Mouse (Mus musculus) liver, embryonic 16.5 days (tissue): ENCODE results near the gene Utp15. TPM values are rescaled to one million over a fixed set of nuclear protein-coding genes. Genes with fewer than 3 reads are reported as not detected.

ENCODE experiments used
- ATAC-seq: fragments of 200-750 bp; cut with Nextera tagmentation; 2 replicates; pipeline ENCODE4 v1.8.0; 2017; ENCODE audit warnings: low read depth, mild to moderate bottlenecking, moderate number of reproducible peaks, moderate library complexity
- H3K27ac ChIP-seq: fragments of 300-500 bp; sonication (generic); 2 replicates; pipeline ENCODE4 v1.5.1; 2014; ENCODE audit warnings: mild to moderate bottlenecking, low read length
- H3K27me3 ChIP-seq: fragments of 300-500 bp; sonication (generic); 2 replicates; pipeline ENCODE4 v1.6.1; 2014; ENCODE audit warnings: low read depth, low read length, mixed read lengths; ENCODE audit not compliant: control insufficient read depth, insufficient read depth
- H3K36me3 ChIP-seq: fragments of 300-500 bp; sonication (generic); 2 replicates; pipeline ENCODE4 v1.6.1; 2014; ENCODE audit warnings: mild to moderate bottlenecking; ENCODE audit not compliant: control insufficient read depth, insufficient read depth
- H3K4me1 ChIP-seq: fragments of 300-500 bp; sonication (generic); 2 replicates; pipeline ENCODE4 v1.6.1; 2014; ENCODE audit warnings: low read depth, low read length, mixed read lengths; ENCODE audit not compliant: control insufficient read depth
- H3K4me2 ChIP-seq: fragments of 300-500 bp; sonication (generic); 2 replicates; pipeline ENCODE4 v1.6.1; 2014; ENCODE audit warnings: low read depth, low read length, mixed read lengths
- H3K4me3 ChIP-seq: fragments of 300-500 bp; sonication (generic); 2 replicates; pipeline ENCODE4 v1.5.1; 2014; ENCODE audit warnings: low read depth, mild to moderate bottlenecking, low read length
- H3K9ac ChIP-seq: fragments of 300-500 bp; sonication (generic); 2 replicates; pipeline ENCODE4 v1.6.1; 2014; ENCODE audit warnings: low read depth, low read length
- H3K9me3 ChIP-seq: fragments of 300-500 bp; sonication (generic); replicated peaks from 2 replicates; pipeline ENCODE4 v1.6.1; 2016; ENCODE audit warnings: low read length; ENCODE audit not compliant: control insufficient read depth
- WGBS: fragments of 180-500 bp; shearing (Covaris S2); extraction: QIAGEN DNeasy Blood & Tissue Kit; methylation state at CpG from one replicate; pipeline ENCODE4 v1.1.7; 2014; ENCODE audit not compliant: insufficient replicate concordance; 5-methylcytosine and 5-hydroxymethylcytosine counted together
- polyA plus RNA-seq: library from polyadenylated mRNA; unstranded; fragments of >200 nt; fragmentation: Nextera tagmentation; extraction: Ambion mirVana; gene quantifications from 2 replicates; pipeline ENCODE4 v1.2.1, GENCODE M21; 2015

Utp15 gene
- polyA plus RNA-seq, 1 experiment from 2014 or later: 10.0 TPM

DNA sequence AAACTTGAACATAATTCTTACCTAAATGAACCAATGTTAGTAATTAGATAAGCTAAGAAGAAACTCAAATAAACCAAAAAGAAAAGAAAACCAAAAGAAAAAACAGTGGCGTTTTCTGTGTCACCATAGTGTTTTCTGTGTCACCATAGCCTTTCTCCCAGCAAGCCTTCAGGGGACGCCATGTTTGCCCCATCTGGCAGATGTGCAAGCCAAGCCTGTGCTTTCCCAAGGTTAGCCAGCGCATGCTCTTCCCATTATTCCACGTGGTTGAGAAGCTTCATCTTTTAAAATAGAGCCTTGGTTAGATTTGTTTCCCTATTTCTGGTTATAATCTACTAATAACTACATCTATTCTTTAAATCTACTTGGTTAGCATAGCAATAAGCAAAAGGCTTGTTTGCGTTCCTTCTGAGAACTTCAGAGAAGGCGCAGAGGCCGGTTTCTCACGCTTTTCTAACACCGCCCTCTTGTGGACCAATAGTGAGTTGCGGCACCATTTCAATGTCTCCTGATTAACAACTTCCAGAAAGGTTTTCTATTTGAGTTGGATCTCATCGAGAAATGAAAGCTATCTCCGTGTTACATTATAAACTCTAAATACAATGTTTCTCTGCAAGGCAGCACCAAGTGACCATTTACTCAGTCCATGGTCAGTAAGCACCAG is 22.7 kb downstream of the Utp15 start:
- H3K36me3 ChIP-seq: no peaks in the 10 kb centered on the region
- no peak overlapping the region for H3K9ac ChIP-seq
- H3K27me3 ChIP-seq: no peaks in the 10 kb centered on the region
- H3K4me2 ChIP-seq: no peak overlapping the region
- WGBS: 14% methylated on average over 12 of the region's 12 CpGs
- H3K27ac ChIP-seq: no peak overlapping the region
- H3K4me3 ChIP-seq: no peak overlapping the region
- ATAC-seq: no peak
- no peaks in the 10 kb centered on the region for H3K9me3 ChIP-seq
- H3K4me1 ChIP-seq: no peaks in the 10 kb centered on the region

DNA sequence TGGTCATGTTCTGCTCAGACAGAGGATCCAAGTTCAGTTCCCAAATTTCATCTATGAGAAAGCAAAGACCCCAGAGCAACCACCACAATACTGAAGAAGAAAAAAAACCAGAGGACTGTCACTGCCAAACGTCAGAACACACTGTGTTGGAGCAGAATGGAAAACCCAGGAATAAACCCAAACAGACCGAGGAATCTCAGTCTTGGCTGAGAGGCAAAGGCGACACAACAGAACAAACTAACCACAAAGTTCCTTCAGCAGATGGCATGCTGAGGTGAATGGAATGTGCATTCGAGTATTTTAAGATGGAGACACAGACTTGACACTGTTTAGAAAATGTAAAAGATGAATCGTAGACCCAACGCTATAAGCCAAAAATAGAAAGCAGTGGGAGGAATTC is 27.4 kb downstream of the Utp15 start:
- no peak for ATAC-seq
- H3K9ac ChIP-seq: no peak overlapping the region
- 55% methylated on average over 6 of the region's 6 CpGs for WGBS

DNA sequence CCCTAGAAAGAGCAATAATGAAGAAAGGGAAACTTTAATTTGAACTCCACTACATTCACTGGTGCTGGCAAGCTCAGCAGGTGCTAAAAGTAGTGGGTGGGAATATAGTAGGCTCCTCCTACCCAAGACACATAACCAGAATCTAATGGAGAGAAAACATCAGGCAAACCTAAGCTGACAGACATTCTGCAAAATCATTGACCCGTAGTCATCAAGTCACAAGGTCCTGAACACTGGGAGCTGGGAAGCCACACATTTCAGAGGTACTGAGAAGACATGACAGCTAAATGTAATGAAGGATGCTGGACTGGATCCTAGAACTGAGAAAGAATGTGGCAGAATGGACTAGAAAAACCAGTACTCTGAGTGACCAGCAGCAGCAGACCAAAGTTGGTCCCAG is 32.3 kb downstream of the Utp15 start:
- Histone ChIP-seq H3K9me3 (no peaks in the 10 kb centered on the region), H3K9ac (no peak overlapping the region), H3K36me3 (no peaks in the 10 kb centered on the region), H3K27ac (no peak overlapping the region), H3K27me3 (no peaks in the 10 kb centered on the region), H3K4me3 (no peak overlapping the region), H3K4me2 (no peak overlapping the region), H3K4me1 (no peaks in the 10 kb centered on the region)
- ATAC-seq: no peak
- WGBS: 77% methylated on average over 1 of the region's 1 CpGs

More for the DNA sequence above, 27.4 kb downstream of the Utp15 start:
- Histone ChIP-seq H3K9me3 (no peaks in the 10 kb centered on the region), H3K36me3 (no peaks in the 10 kb centered on the region), H3K27me3 (no peaks in the 10 kb centered on the region), H3K4me2 (no peak overlapping the region), H3K27ac (no peak overlapping the region), H3K4me1 (no peaks in the 10 kb centered on the region), H3K4me3 (no peak overlapping the region)

DNA sequence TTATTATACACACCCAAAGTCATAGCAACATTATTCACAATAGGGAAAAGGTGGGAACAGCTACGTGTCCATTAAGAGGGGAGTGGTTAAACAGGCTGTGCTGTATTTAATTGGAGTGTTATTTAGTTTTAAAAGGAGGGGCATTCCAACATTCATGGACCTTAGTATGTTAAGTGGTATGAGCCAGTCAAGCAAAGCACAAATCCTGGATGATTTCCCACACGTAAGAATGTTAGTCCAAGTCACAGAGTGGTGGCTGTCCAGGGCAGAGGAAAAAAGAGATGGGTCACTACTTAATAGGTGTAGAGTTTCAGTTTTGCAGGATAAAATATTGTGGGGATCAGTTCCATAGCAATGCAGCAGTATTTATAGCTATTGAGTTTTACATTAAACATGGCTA is 36.6 kb downstream of the Utp15 start:
- Histone ChIP-seq H3K4me1 (no peaks in the 10 kb centered on the region), H3K36me3 (no peaks in the 10 kb centered on the region), H3K4me2 (no peak overlapping the region), H3K27me3 (no peaks in the 10 kb centered on the region), H3K27ac (no peak overlapping the region), H3K9ac (no peak overlapping the region), H3K9me3 (no peaks in the 10 kb centered on the region), H3K4me3 (no peak overlapping the region)
- WGBS: 48% methylated on average over 2 of the region's 2 CpGs
- no peak for ATAC-seq

DNA sequence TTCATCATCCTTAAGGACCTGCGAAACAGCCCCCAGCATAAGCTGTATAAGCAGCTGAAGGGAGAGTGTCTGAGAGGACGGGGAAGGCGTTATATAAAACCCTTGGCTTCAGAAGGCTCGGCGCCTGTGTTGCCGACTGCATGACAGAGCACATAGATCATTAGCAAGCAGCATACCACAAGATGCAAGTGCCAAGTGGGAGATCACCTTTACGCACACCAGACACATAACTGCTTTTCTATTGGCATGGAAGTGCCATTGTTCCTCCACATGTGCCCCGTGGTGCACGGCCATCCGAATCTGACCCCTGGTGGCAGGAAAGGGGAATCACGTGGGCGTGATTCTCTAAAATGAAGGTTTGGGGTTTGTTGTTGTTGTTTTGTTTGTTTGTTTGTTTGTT is 40.0 kb downstream of the Utp15 start:
- Histone ChIP-seq H3K9me3 (no peaks in the 10 kb centered on the region), H3K27ac (no peak overlapping the region), H3K27me3 (no peaks in the 10 kb centered on the region), H3K4me2 (no peak overlapping the region), H3K9ac (no peak overlapping the region), H3K36me3 (no peaks in the 10 kb centered on the region), H3K4me3 (no peak overlapping the region), H3K4me1 (no peaks in the 10 kb centered on the region)
- ATAC-seq: no peak
- 31% methylated on average over 12 of the region's 12 CpGs for WGBS

DNA sequence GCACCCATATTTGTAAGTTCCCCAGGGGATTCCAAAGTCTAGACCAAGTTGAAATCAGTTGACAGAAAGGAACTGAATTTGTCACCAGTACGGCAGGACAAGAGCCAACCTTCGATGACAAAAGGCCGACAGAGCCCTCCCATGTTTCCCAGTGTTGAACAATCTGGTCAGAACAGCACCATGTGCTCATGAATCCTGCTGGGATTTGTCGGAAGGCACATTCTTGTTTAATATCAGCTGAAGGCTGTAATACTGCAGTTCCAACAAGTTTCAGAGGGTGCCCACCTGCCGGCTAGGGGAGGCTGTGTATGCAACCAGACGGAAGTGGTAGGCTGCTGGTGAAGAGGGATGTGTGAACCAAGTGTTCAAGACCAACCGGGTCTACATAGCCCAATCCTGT is 52.7 kb downstream of the Utp15 start:
- Histone ChIP-seq H3K4me1 (no peaks in the 10 kb centered on the region), H3K27me3 (peaks cover 17% of the 10 kb centered on the region), H3K9me3 (no peaks in the 10 kb centered on the region), H3K4me3 (no peak overlapping the region), H3K4me2 (no peak overlapping the region), H3K27ac (no peak overlapping the region), H3K9ac (no peak overlapping the region), H3K36me3 (no peaks in the 10 kb centered on the region)
- WGBS: 66% methylated on average over 7 of the region's 7 CpGs
- no peak for ATAC-seq

DNA sequence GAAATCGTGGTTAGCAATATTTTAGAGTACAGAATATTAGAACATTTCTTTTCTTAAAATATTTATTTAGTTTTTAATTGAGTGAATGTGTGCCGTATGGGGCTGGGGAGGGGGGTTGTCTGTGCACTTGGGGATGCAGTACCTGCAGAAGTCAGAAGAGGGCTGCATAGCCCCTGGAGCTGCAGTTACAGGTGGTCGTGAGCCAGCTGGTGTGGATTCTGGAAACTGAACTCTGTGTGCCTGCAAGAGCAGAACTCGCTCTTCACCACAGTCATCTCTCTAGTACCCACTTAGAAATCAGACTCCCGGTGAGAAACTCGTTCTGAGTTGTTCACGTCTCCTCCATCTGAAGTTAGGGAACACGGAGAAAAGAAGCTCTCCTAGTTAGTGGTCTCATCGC is 54.0 kb downstream of the Utp15 start:
- H3K4me2 ChIP-seq: no peak overlapping the region
- H3K36me3 ChIP-seq: no peaks in the 10 kb centered on the region
- ATAC-seq: no peak
- WGBS: 37% methylated on average over 9 of the region's 9 CpGs
- no peak overlapping the region for H3K9ac ChIP-seq
- no peak overlapping the region for H3K27ac ChIP-seq
- no peaks in the 10 kb centered on the region for H3K4me1 ChIP-seq
- H3K27me3 ChIP-seq: peaks cover 23% of the 10 kb centered on the region
- no peaks in the 10 kb centered on the region for H3K9me3 ChIP-seq
- H3K4me3 ChIP-seq: no peak overlapping the region

DNA sequence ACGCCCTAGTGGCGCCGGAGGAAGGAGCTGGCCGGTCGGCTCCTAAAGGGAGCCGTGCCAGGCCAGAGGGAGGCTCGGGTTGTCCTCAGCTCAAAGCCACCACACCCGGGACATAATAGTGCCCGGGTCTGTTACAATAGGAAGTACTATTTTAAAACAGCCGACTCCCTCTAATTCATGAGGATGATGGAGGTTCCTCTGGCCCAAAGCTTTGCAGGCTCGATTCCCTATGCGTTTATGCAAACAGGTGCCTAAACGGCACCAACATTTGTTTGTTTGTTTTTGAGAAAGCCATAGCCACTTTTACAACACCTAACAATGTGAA is 56.3 kb downstream of the Utp15 start:
- WGBS: 2% methylated on average over 13 of the region's 13 CpGs
- Histone ChIP-seq H3K4me3 (peak overlapping the region; percentile 61), H3K9me3 (no peaks in the 10 kb centered on the region), H3K36me3 (no peaks in the 10 kb centered on the region), H3K4me2 (peak overlapping the region; percentile 86), H3K4me1 (no peaks in the 10 kb centered on the region), H3K27ac (no peak overlapping the region), H3K9ac (peak overlapping the region; percentile 26; the same call in 1 of the 2 replicates), H3K27me3 (peaks cover 23% of the 10 kb centered on the region)
- ATAC-seq: no peak

DNA sequence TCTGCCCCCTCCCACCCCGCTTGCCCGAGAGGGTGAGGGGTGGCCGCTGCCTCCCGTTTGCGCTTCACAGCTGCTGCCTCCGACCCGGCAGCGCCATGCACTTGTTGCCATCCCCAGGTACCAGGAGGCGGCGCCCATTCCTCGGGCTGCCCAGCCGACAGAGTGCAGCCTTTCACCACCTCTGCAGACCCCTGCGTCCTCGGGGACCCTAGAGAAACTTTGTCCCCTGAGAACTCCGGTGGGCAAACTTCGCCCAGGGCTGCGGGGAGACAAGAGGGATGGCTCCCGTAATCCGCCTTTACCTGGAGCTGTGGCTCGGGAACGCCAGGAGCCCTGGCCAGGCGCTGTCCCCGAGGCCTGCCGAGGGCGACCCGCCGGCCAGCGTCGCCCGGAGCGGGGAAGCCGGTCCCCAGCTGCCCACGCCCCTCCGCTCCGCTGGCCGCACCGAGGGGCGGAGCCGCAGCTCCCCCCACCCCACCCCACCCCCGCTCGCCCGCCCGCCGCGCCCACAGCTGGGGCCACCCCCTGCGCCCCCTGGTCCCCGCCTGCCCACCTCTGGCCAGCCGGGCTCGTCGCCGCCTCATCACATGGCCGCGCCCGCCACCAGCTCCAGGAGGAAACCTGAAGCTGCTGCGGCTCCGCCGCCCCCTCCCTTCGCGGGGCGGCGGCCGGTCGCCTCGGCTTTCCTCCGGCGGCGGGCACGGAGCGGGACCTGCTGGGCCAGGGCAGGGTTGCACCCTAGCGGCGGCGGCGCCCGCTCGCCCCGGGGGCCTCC is 56.9 kb downstream of the Utp15 start, which contains the start of gene Arhgef28:
Arhgef28 (minus strand) TSS at position 669 of the 775 bp plus-strand sequence.
- Histone ChIP-seq H3K27me3 (peaks cover 23% of the 10 kb centered on the region), H3K4me1 (no peaks in the 10 kb centered on the region), H3K4me2 (peak within 1 kb of the TSS; percentile 86), H3K36me3 (no peaks in the 10 kb centered on the region), H3K27ac (no peak within 1 kb of the TSS), H3K9ac (peak within 1 kb of the TSS; percentile 37), H3K9me3 (no peaks in the 10 kb centered on the region), H3K4me3 (peak within 1 kb of the TSS; percentile 61)
- peak; percentile 79 for ATAC-seq
- under 1% methylated on average over 43 of the region's 76 CpGs for WGBS
